29 mouse cellular contexts compared by ENCODE assay signal in the genomic region with DNA sequence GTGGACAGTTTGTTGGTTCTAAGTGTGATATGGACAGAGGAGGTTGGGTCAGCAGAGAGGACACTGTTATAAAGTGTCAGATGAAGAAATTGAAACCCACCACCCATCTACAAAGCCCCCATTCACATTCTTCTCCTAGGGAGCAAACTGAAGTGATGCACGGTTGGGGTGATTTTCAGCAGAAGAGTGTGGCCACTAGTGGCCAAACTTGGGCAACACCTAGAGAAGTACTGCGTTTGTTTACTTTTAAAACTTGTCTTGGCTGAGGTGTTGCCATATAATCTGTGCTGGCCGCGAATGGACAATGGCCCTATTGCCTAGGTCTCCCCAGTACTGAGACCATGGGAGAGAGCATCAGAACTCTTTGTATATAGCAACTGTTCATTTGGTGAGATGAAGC.
A peak's percentile ranks its signal among the peaks of the same experiment; 100 is the strongest.
DNase-seq lines count a peak whose midpoint lies in the region; ATAC-seq and TF ChIP-seq lines count a peak whose summit lies in the region.
"Had no signal": no experiment of that assay in that cellular context is flagged by ENCODE, and none has a peak within 500 bp of the region (broad histone marks: within the 10 kb centered on the region; RNA-seq: fewer than 3 reads in every experiment).

No protein-coding gene starts in this region.

- no peak for TF ChIP-seq EP300 in heart, postnatal 0 days (IDR thresholded peaks at IDR 0.05; ENCODE audit: low read depth)
- TF ChIP-seq EP300 in CH12.LX (IDR thresholded peaks at IDR 0.05; ENCODE audit: low read length): no peak

- no peak overlapping the region for H3K4me2 ChIP-seq in heart, postnatal 0 days (ENCODE audit: low read depth, low read length)
- H3K4me2 ChIP-seq in CH12.LX (ENCODE audit: insufficient read depth, low read depth, poor library complexity, severe bottlenecking): no peak overlapping the region
- no peak overlapping the region for H3K4me2 ChIP-seq in liver, embryonic 12.5 days
- H3K4me2 ChIP-seq: embryonic facial prominence, embryonic 12.5 days; forebrain, embryonic 15.5 days; hindbrain, embryonic 12.5 days; limb, embryonic 13.5 days; liver, embryonic 13.5 days; midbrain, embryonic 12.5 days; neural tube, embryonic 15.5 days had no signal

- in situ Hi-C loops in CH12.LX (cut with MboI; ENCODE audit: low pct_ligation_motif_present, low pct_unique_long_range_greater_than_20kb, low sequenced_read_pairs): no loop called here

- no peak for DNase-seq in heart, postnatal 0 days (ENCODE audit: low spot score)
- DNase-seq in heart, postnatal 25 days (ENCODE audit: low spot score): no peak
- DNase-seq in left cerebral cortex, adult 2 months (ENCODE audit: extremely low spot score in 1 of 2, low spot score in 2 of 2): no peak
- no peak for DNase-seq in left cerebral cortex, postnatal 25 days (ENCODE audit: low spot score in 2 of 2)
- no peak for DNase-seq in CH12.LX (ENCODE audit: extremely low read depth)
- no peak for DNase-seq in brain, embryonic 14.5 days (ENCODE audit: low read depth)
- no peak for DNase-seq in T-cell, adult 2 months (ENCODE audit: low spot score)
- DNase-seq: adrenal gland, adult 8-10 months; cerebellum, adult 9-10 months; cerebellum, postnatal 36 days; embryo, embryonic 11 days; heart, postnatal 36 days; kidney, adult 2 months; kidney, postnatal 10 days; liver, embryonic 13.5 days; lung, adult 2 months; lung, postnatal 14 days; retina, postnatal 1 day; right cerebral cortex, postnatal 14 days; thymus, postnatal 14 days had no signal

- H3K4me3 ChIP-seq in heart, postnatal 0 days (ENCODE audit: low read depth, low read length): no peak overlapping the region
- H3K4me3 ChIP-seq in left cerebral cortex, adult 2 months: no peak overlapping the region
- H3K4me3 ChIP-seq in CH12.LX (replicated peaks in 1 of 3; ENCODE audit: low read depth in 2 of 3, low read length in 2 of 3, poor library complexity in 1 of 3): no peak overlapping the region
- H3K4me3 ChIP-seq in liver, embryonic 12.5 days: no peak overlapping the region
- H3K4me3 ChIP-seq: embryonic facial prominence, embryonic 12.5 days; forebrain, embryonic 10.5 days; forebrain, embryonic 15.5 days; hindbrain, embryonic 12.5 days; limb, embryonic 13.5 days; liver, embryonic 13.5 days; midbrain, embryonic 12.5 days; neural tube, embryonic 15.5 days had no signal

- H3K4me1 ChIP-seq in heart, postnatal 0 days (ENCODE audit: control insufficient read depth, insufficient read depth): no peaks in the 10 kb centered on the region
- peaks cover 0 to 3% of the 10 kb centered on the region in 2 experiments; a peak in 1 of 4 replicates for H3K4me1 ChIP-seq in CH12.LX (ENCODE audit: control insufficient read depth in 1 of 2, insufficient read depth in 2 of 2)
- no peaks in the 10 kb centered on the region for H3K4me1 ChIP-seq in liver, embryonic 12.5 days
- H3K4me1 ChIP-seq: embryonic facial prominence, embryonic 12.5 days; forebrain, embryonic 10.5 days; forebrain, embryonic 15.5 days; hindbrain, embryonic 12.5 days; limb, embryonic 13.5 days; liver, embryonic 13.5 days; midbrain, embryonic 12.5 days; neural tube, embryonic 15.5 days had no signal

- TF ChIP-seq POLR2A in CH12.LX (IDR thresholded peaks at IDR 0.05; ENCODE audit: low read depth, low read length): no peak
- TF ChIP-seq POLR2A in brain, embryonic 14.5 days (IDR thresholded peaks at IDR 0.05; ENCODE audit: borderline replicate concordance, extremely low read depth, insufficient read depth, insufficient read length, poor library complexity, severe bottlenecking): no peak

- H3K27ac ChIP-seq in heart, postnatal 0 days (ENCODE audit: low read depth): no peak overlapping the region
- H3K27ac ChIP-seq in left cerebral cortex, adult 2 months: no peak overlapping the region
- H3K27ac ChIP-seq in CH12.LX (ENCODE audit: insufficient read depth, low read depth): no peak overlapping the region
- H3K27ac ChIP-seq in liver, embryonic 12.5 days: no peak overlapping the region
- H3K27ac ChIP-seq: embryonic facial prominence, embryonic 12.5 days; forebrain, embryonic 10.5 days; forebrain, embryonic 15.5 days; hindbrain, embryonic 12.5 days; limb, embryonic 13.5 days; liver, embryonic 13.5 days; midbrain, embryonic 12.5 days; neural tube, embryonic 15.5 days had no signal

- H3K9me3 ChIP-seq in heart, postnatal 0 days (replicated peaks; ENCODE audit: control insufficient read depth, low read length): no peaks in the 10 kb centered on the region
- no peaks in the 10 kb centered on the region for H3K9me3 ChIP-seq in CH12.LX (replicated peaks; ENCODE audit: low read length)
- H3K9me3 ChIP-seq in liver, embryonic 12.5 days (replicated peaks): no peaks in the 10 kb centered on the region
- H3K9me3 ChIP-seq: embryonic facial prominence, embryonic 12.5 days; forebrain, embryonic 10.5 days; forebrain, embryonic 15.5 days; hindbrain, embryonic 12.5 days; limb, embryonic 13.5 days; liver, embryonic 13.5 days; midbrain, embryonic 12.5 days; neural tube, embryonic 15.5 days had no signal

- TF ChIP-seq CTCF in heart, postnatal 0 days (IDR thresholded peaks at IDR 0.05; ENCODE audit: low read depth): peak; percentile 7; the same call in 1 of the 2 replicates
- TF ChIP-seq CTCF in left cerebral cortex, adult 2 months (IDR thresholded peaks at IDR 0.05): peak; percentile 31
- TF ChIP-seq CTCF in CH12.LX (conservative IDR thresholded peaks at IDR 0.05 in 1 of 2, IDR thresholded peaks at IDR 0.05 in 1 of 2; ENCODE audit: low read depth in 2 of 2, low read length in 2 of 2): peak in 1 of 2 experiments; percentile 70; a peak in 2 of 4 replicates
- peak; percentile 13; the same call in 1 of the 2 replicates for TF ChIP-seq CTCF in brain, embryonic 14.5 days (IDR thresholded peaks at IDR 0.05; ENCODE audit: borderline replicate concordance, extremely low read depth, insufficient read depth, insufficient read length)

- dilution Hi-C loops in CH12.LX (cut with MboI; ENCODE audit: extremely low pct_ligation_motif_present, extremely low pct_unique_long_range_greater_than_20kb, low sequenced_read_pairs): no loop called here

- no peak for ATAC-seq in heart, postnatal 0 days (ENCODE audit: insufficient read depth, low read depth)
- ATAC-seq in liver, embryonic 12.5 days: no peak
- ATAC-seq: forebrain, embryonic 15.5 days; inflammation-experienced regulatory T-cells, adult 6 months had no signal

- WGBS in heart, postnatal 0 days: 75% methylated on average over 4 of the region's 4 CpGs
- 57% methylated on average over 4 of the region's 4 CpGs for WGBS in liver, embryonic 12.5 days (ENCODE audit: insufficient replicate concordance)

- no peak overlapping the region for H3K9ac ChIP-seq in heart, postnatal 0 days (replicated peaks; ENCODE audit: low read depth, low read length)
- no peak overlapping the region for H3K9ac ChIP-seq in CH12.LX (ENCODE audit: insufficient read depth, low read depth)
- H3K9ac ChIP-seq in liver, embryonic 12.5 days: no peak overlapping the region
- H3K9ac ChIP-seq: embryonic facial prominence, embryonic 12.5 days; forebrain, embryonic 15.5 days; hindbrain, embryonic 12.5 days; limb, embryonic 13.5 days; liver, embryonic 13.5 days; midbrain, embryonic 12.5 days; neural tube, embryonic 15.5 days had no signal

- no peaks in the 10 kb centered on the region for H3K27me3 ChIP-seq in heart, postnatal 0 days (ENCODE audit: control insufficient read depth, insufficient read depth, low read length)
- no peaks in the 10 kb centered on the region for H3K27me3 ChIP-seq in CH12.LX (replicated peaks)
- H3K27me3 ChIP-seq in liver, embryonic 12.5 days (replicated peaks): no peaks in the 10 kb centered on the region
- H3K27me3 ChIP-seq: embryonic facial prominence, embryonic 12.5 days; forebrain, embryonic 15.5 days; hindbrain, embryonic 12.5 days; limb, embryonic 13.5 days; liver, embryonic 13.5 days; midbrain, embryonic 12.5 days; neural tube, embryonic 15.5 days had no signal

- intact Hi-C loops in heart, postnatal 25 days (cut with DNase I): no loop called here
- intact Hi-C loops in left cerebral cortex, adult 2 months (cut with DNase I): no loop called here
- intact Hi-C loops in left cerebral cortex, postnatal 25 days (cut with DNase I): no loop called here

- TF ChIP-seq RAD21 in CH12.LX (IDR thresholded peaks at IDR 0.05; ENCODE audit: low read depth, low read length): peak; percentile 67

- no peaks in the 10 kb centered on the region for H3K36me3 ChIP-seq in heart, postnatal 0 days (replicated peaks; ENCODE audit: control insufficient read depth, insufficient read depth, low read length)
- H3K36me3 ChIP-seq in CH12.LX (replicated peaks in 1 of 2; ENCODE audit: control insufficient read depth in 1 of 2, insufficient read depth in 1 of 2, low read length in 1 of 2): no peaks in the 10 kb centered on the region
- H3K36me3 ChIP-seq in liver, embryonic 12.5 days: no peaks in the 10 kb centered on the region
- H3K36me3 ChIP-seq: embryonic facial prominence, embryonic 12.5 days; forebrain, embryonic 10.5 days; forebrain, embryonic 15.5 days; hindbrain, embryonic 12.5 days; limb, embryonic 13.5 days; liver, embryonic 13.5 days; midbrain, embryonic 12.5 days; neural tube, embryonic 15.5 days had no signal

- no peaks in the 10 kb centered on the region for H3K79me2 ChIP-seq in CH12.LX (replicated peaks; ENCODE audit: control insufficient read depth, extremely low read depth, insufficient read depth, poor library complexity, severe bottlenecking)

TF ChIP-seq in CH12.LX, 34 proteins besides CTCF, POLR2A, EP300 and RAD21:
- TF ChIP-seq SMC3 (IDR thresholded peaks at IDR 0.05; ENCODE audit: low read depth, low read length) (peak; percentile 48), POLR2AphosphoS2 (IDR thresholded peaks at IDR 0.05; ENCODE audit: low read depth, low read length) (no peak), ZC3H11A (IDR thresholded peaks at IDR 0.05; ENCODE audit: low read depth, low read length) (peak; percentile 6; the same call in 1 of the 2 replicates)
